Mouse (Mus musculus): ENCODE data around the gene Trim16. TPM values are rescaled to one million over a fixed set of nuclear protein-coding genes. Genes with fewer than 3 reads are reported as not detected.
A peak's percentile ranks its signal among the peaks of the same experiment; 100 is the strongest.

Trim16 gene
- polyA plus RNA-seq, 1 experiment from 2014 or later: 23.2 TPM

GRCm38 (mm10) chr11:62875696-62876095 is 55.7 kb downstream of the Trim16 start:
- WGBS: 91% methylated on average over 1 of the region's 1 CpGs
- Histone ChIP-seq H3K4me2 (ENCODE audit: low read depth, low read length) (no peak overlapping the region), H3K9ac (ENCODE audit: low read length) (no peak overlapping the region), H3K27me3 (ENCODE audit: control insufficient read depth, insufficient read depth, low read depth, low read length) (no peaks in the 10 kb centered on the region), H3K9me3 (ENCODE audit: control insufficient read depth, low read length) (no peaks in the 10 kb centered on the region), H3K4me3 (ENCODE audit: low read length) (no peak overlapping the region), H3K27ac (ENCODE audit: low read length) (no peak overlapping the region), H3K36me3 (ENCODE audit: control insufficient read depth, insufficient read depth, low read length) (no peaks in the 10 kb centered on the region), H3K4me1 (replicated peaks; ENCODE audit: control insufficient read depth, insufficient read depth, low read length) (no peaks in the 10 kb centered on the region; the same call in 1 of the 2 replicates)
- ATAC-seq (ENCODE audit: low read depth): no peak

GRCm38 (mm10) chr11:62876445-62876844 is 56.4 kb downstream of the Trim16 start:
- H3K27me3 ChIP-seq (ENCODE audit: control insufficient read depth, insufficient read depth, low read depth, low read length): no peaks in the 10 kb centered on the region
- H3K9me3 ChIP-seq (ENCODE audit: control insufficient read depth, low read length): no peaks in the 10 kb centered on the region
- H3K27ac ChIP-seq (ENCODE audit: low read length): no peak overlapping the region
- no peak overlapping the region for H3K4me2 ChIP-seq (ENCODE audit: low read depth, low read length)
- H3K9ac ChIP-seq (ENCODE audit: low read length): no peak overlapping the region
- no peaks in the 10 kb centered on the region; the same call in 1 of the 2 replicates for H3K4me1 ChIP-seq (replicated peaks; ENCODE audit: control insufficient read depth, insufficient read depth, low read length)
- no peaks in the 10 kb centered on the region for H3K36me3 ChIP-seq (ENCODE audit: control insufficient read depth, insufficient read depth, low read length)
- no peak overlapping the region for H3K4me3 ChIP-seq (ENCODE audit: low read length)
- no peak for ATAC-seq (ENCODE audit: low read depth)
- WGBS: 83% methylated on average over 4 of the region's 4 CpGs

GRCm38 (mm10) chr11:62877391-62877790 is 57.4 kb downstream of the Trim16 start:
- H3K36me3 ChIP-seq (ENCODE audit: control insufficient read depth, insufficient read depth, low read length): no peaks in the 10 kb centered on the region
- H3K9ac ChIP-seq (ENCODE audit: low read length): no peak overlapping the region
- ATAC-seq (ENCODE audit: low read depth): no peak
- no peak overlapping the region for H3K4me3 ChIP-seq (ENCODE audit: low read length)
- H3K4me1 ChIP-seq (replicated peaks; ENCODE audit: control insufficient read depth, insufficient read depth, low read length): no peaks in the 10 kb centered on the region; the same call in 1 of the 2 replicates
- no peak overlapping the region for H3K27ac ChIP-seq (ENCODE audit: low read length)
- no peaks in the 10 kb centered on the region for H3K9me3 ChIP-seq (ENCODE audit: control insufficient read depth, low read length)
- no peak overlapping the region for H3K4me2 ChIP-seq (ENCODE audit: low read depth, low read length)
- no peaks in the 10 kb centered on the region for H3K27me3 ChIP-seq (ENCODE audit: control insufficient read depth, insufficient read depth, low read depth, low read length)
- WGBS: 59% methylated on average over 1 of the region's 1 CpGs

- 20% methylated on average over 9 of the region's 9 CpGs for WGBS
- ATAC-seq (ENCODE audit: low read depth): peak; percentile 23
- peak overlapping the region; percentile 52; the same call in 1 of the 2 replicates for H3K9ac ChIP-seq (ENCODE audit: low read length)
- 0 out of 2 replicates have a peak overlapping the region, but pooled peaks have one; percentile 47 for H3K27ac ChIP-seq (ENCODE audit: low read length)
- H3K9me3 ChIP-seq (ENCODE audit: control insufficient read depth, low read length): no peaks in the 10 kb centered on the region
- H3K36me3 ChIP-seq (ENCODE audit: control insufficient read depth, insufficient read depth, low read length): no peaks in the 10 kb centered on the region
- no peaks in the 10 kb centered on the region; the same call in 1 of the 2 replicates for H3K4me1 ChIP-seq (replicated peaks; ENCODE audit: control insufficient read depth, insufficient read depth, low read length)
- H3K27me3 ChIP-seq (ENCODE audit: control insufficient read depth, insufficient read depth, low read depth, low read length): no peaks in the 10 kb centered on the region
- peak overlapping the region; percentile 58 for H3K4me2 ChIP-seq (ENCODE audit: low read depth, low read length)
- H3K4me3 ChIP-seq (ENCODE audit: low read length): peak overlapping the region; percentile 85
Observed at GRCm38 (mm10) chr11:62878728-62879127, 58.7 kb downstream of the Trim16 start.

GRCm38 (mm10) chr11:62879220-62880048 is 59.4 kb downstream of the Trim16 start, which contains the start of gene Tvp23b:
TSS of gene Tvp23b (plus strand) at chr11:62879455.
- Histone ChIP-seq H3K9ac (ENCODE audit: low read length) (peak within 1 kb of the TSS; percentile 91), H3K4me1 (replicated peaks; ENCODE audit: control insufficient read depth, insufficient read depth, low read length) (no peaks in the 10 kb centered on the region; the same call in 1 of the 2 replicates), H3K9me3 (ENCODE audit: control insufficient read depth, low read length) (no peaks in the 10 kb centered on the region), H3K4me3 (ENCODE audit: low read length) (peak within 1 kb of the TSS; percentile 85), H3K27ac (ENCODE audit: low read length) (peak within 1 kb of the TSS; percentile 83), H3K27me3 (ENCODE audit: control insufficient read depth, insufficient read depth, low read depth, low read length) (no peaks in the 10 kb centered on the region), H3K4me2 (ENCODE audit: low read depth, low read length) (peak within 1 kb of the TSS; percentile 74), H3K36me3 (ENCODE audit: control insufficient read depth, insufficient read depth, low read length) (no peaks in the 10 kb centered on the region)
- peak; percentile 98 for ATAC-seq (ENCODE audit: low read depth)
- 1% methylated on average over 55 of the region's 55 CpGs for WGBS

- H3K36me3 ChIP-seq (ENCODE audit: control insufficient read depth, insufficient read depth, low read length): peaks cover 9% of the 10 kb centered on the region
- no peak overlapping the region for H3K4me2 ChIP-seq (ENCODE audit: low read depth, low read length)
- H3K27me3 ChIP-seq (ENCODE audit: control insufficient read depth, insufficient read depth, low read depth, low read length): no peaks in the 10 kb centered on the region
- no peak overlapping the region for H3K27ac ChIP-seq (ENCODE audit: low read length)
- H3K4me1 ChIP-seq (replicated peaks; ENCODE audit: control insufficient read depth, insufficient read depth, low read length): no peaks in the 10 kb centered on the region; the same call in 1 of the 2 replicates
- H3K9ac ChIP-seq (ENCODE audit: low read length): no peak overlapping the region
- no peaks in the 10 kb centered on the region for H3K9me3 ChIP-seq (ENCODE audit: control insufficient read depth, low read length)
- H3K4me3 ChIP-seq (ENCODE audit: low read length): no peak overlapping the region
- 89% methylated on average over 8 of the region's 8 CpGs for WGBS
- no peak for ATAC-seq (ENCODE audit: low read depth)
Observed at GRCm38 (mm10) chr11:62883407-62883806, 63.4 kb downstream of the Trim16 start.

- 0 out of 2 replicates have a peak overlapping the region, but pooled peaks have one; percentile 43 for H3K27ac ChIP-seq (ENCODE audit: low read length)
- no peaks in the 10 kb centered on the region for H3K27me3 ChIP-seq (ENCODE audit: control insufficient read depth, insufficient read depth, low read depth, low read length)
- H3K4me2 ChIP-seq (ENCODE audit: low read depth, low read length): no peak overlapping the region
- ATAC-seq (ENCODE audit: low read depth): peak; percentile 66
- WGBS: 49% methylated on average over 5 of the region's 5 CpGs
- peaks cover 9% of the 10 kb centered on the region for H3K36me3 ChIP-seq (ENCODE audit: control insufficient read depth, insufficient read depth, low read length)
- H3K9me3 ChIP-seq (ENCODE audit: control insufficient read depth, low read length): no peaks in the 10 kb centered on the region
- no peak overlapping the region for H3K4me3 ChIP-seq (ENCODE audit: low read length)
- no peak overlapping the region for H3K9ac ChIP-seq (ENCODE audit: low read length)
- H3K4me1 ChIP-seq (replicated peaks; ENCODE audit: control insufficient read depth, insufficient read depth, low read length): no peaks in the 10 kb centered on the region; the same call in 1 of the 2 replicates
Observed at GRCm38 (mm10) chr11:62885323-62885722, 65.3 kb downstream of the Trim16 start.

GRCm38 (mm10) chr11:62890796-62891195 is 70.8 kb downstream of the Trim16 start:
- Histone ChIP-seq H3K9ac (ENCODE audit: low read length) (no peak overlapping the region), H3K27ac (ENCODE audit: low read length) (no peak overlapping the region), H3K27me3 (ENCODE audit: control insufficient read depth, insufficient read depth, low read depth, low read length) (no peaks in the 10 kb centered on the region), H3K4me3 (ENCODE audit: low read length) (no peak overlapping the region), H3K36me3 (ENCODE audit: control insufficient read depth, insufficient read depth, low read length) (peaks cover 17% of the 10 kb centered on the region), H3K4me2 (ENCODE audit: low read depth, low read length) (no peak overlapping the region), H3K9me3 (ENCODE audit: control insufficient read depth, low read length) (no peaks in the 10 kb centered on the region), H3K4me1 (replicated peaks; ENCODE audit: control insufficient read depth, insufficient read depth, low read length) (no peaks in the 10 kb centered on the region)
- WGBS: 84% methylated on average over 4 of the region's 4 CpGs
- no peak for ATAC-seq (ENCODE audit: low read depth)

- H3K27me3 ChIP-seq (ENCODE audit: control insufficient read depth, insufficient read depth, low read depth, low read length): no peaks in the 10 kb centered on the region
- no peak overlapping the region for H3K4me3 ChIP-seq (ENCODE audit: low read length)
- H3K9me3 ChIP-seq (ENCODE audit: control insufficient read depth, low read length): no peaks in the 10 kb centered on the region
- peaks cover 14% of the 10 kb centered on the region for H3K36me3 ChIP-seq (ENCODE audit: control insufficient read depth, insufficient read depth, low read length)
- H3K4me1 ChIP-seq (replicated peaks; ENCODE audit: control insufficient read depth, insufficient read depth, low read length): no peaks in the 10 kb centered on the region
- ATAC-seq (ENCODE audit: low read depth): no peak
- no peak overlapping the region for H3K4me2 ChIP-seq (ENCODE audit: low read depth, low read length)
- H3K27ac ChIP-seq (ENCODE audit: low read length): no peak overlapping the region
- WGBS: 86% methylated on average over 11 of the region's 11 CpGs
- H3K9ac ChIP-seq (ENCODE audit: low read length): no peak overlapping the region
Observed at GRCm38 (mm10) chr11:62891763-62892162, 71.7 kb downstream of the Trim16 start.

Data from lung, embryonic 16.5 days (tissue).